Mouse (Mus musculus): ENCODE data around the gene Cfd. TPM values are rescaled to one million over a fixed set of nuclear protein-coding genes. Genes with fewer than 3 reads are reported as not detected.

Gene Cfd
- polyA plus RNA-seq, 2 experiments: 0.29 TPM; not detected in 1

DNA sequence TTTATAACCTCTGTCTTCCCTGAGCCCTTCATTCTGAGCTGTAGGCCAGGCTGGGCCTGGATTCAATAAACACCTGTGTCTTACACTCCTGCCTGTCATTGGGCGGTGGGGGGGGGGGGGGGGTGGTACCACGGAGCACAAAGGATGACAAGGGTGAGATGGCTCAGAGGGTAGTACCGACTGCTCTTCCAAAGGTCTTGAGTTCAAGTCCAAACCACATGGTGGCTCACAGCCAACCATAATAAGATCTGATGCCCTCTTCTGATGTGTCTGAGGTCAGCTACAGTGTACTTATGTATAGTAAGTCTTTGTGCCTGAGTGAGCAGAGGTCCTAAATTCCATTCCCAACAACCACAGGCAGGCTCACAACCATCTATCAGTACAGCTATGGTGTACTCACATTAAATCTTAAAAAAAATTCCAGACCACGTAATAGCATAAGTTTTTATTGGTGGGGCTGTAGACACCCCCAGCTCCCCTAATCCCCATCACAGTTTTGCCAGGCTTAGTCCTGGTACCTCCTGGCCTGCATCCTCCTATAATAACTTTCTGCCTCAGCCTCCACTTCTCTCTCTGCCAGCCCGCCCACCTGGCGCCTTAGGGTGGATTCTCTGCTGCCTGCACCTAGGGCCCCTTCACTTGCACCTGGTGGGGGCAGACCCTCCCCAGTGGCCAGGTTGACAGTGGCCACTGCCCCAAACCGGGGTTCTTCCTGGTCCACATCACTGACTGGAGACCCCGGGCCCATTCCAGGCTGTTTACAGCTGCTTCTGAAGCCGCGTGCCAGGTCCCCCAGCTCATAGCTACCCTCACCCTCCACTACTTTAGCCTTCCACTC lies 26.1 kb upstream of the Cfd start:
- 48% methylated on average over 10 of the region's 10 CpGs for WGBS (ENCODE audit: insufficient replicate concordance)
- Histone ChIP-seq H3K9ac (replicated peaks) (no peak overlapping the region), H3K9me3 (ENCODE audit: control insufficient read depth, low read length) (no peaks in the 10 kb centered on the region), H3K4me1 (replicated peaks; ENCODE audit: control insufficient read depth in 2 of 2, insufficient read depth in 2 of 2, low read length in 1 of 2) (no peaks in the 10 kb centered on the region), H3K27ac (no peak overlapping the region), H3K36me3 (replicated peaks; ENCODE audit: control insufficient read depth, insufficient read depth, low read depth) (peaks cover 45% of the 10 kb centered on the region), H3K4me2 (ENCODE audit: low read depth) (no peak overlapping the region), H3K4me3 (ENCODE audit: insufficient read depth in 1 of 2, low read depth in 2 of 2, low read length in 2 of 2) (no peak overlapping the region), H3K27me3 (ENCODE audit: control insufficient read depth, insufficient read depth, low read length) (no peaks in the 10 kb centered on the region)
- DNase-seq (ENCODE audit: low read depth in 3 of 3, low spot score in 3 of 3): no peak
- peak; percentile 12 for ATAC-seq (ENCODE audit: insufficient read depth)
- TF ChIP-seq CTCF (IDR thresholded peaks at IDR 0.05; ENCODE audit: low read depth): no peak

DNA sequence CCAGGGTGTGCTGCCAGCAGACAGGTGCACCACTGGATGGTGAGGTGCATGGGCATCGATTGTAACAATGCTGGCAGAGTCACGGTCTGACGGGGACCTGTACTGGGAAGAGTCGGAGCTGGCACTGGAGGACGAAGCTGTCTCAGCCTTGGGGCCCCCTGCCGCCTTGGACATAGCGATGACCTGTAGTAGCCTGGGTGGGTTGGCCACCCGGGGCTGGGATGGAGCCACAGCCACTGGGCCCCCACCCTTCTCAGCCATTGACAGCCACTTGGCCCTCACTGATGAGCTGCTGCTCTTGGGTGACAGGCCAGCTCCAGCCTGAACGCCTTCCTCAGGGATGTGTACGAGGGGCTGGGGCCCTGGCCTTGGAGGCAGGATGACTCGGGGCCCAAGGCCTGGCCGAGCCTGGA lies 25.5 kb upstream of the Cfd start:
- H3K27ac ChIP-seq: no peak overlapping the region
- ATAC-seq (ENCODE audit: insufficient read depth): 0 out of 2 replicates have a peak, but pooled peaks have one; percentile 11
- H3K9ac ChIP-seq (replicated peaks): no peak overlapping the region
- H3K4me1 ChIP-seq (replicated peaks; ENCODE audit: control insufficient read depth in 2 of 2, insufficient read depth in 2 of 2, low read length in 1 of 2): no peaks in the 10 kb centered on the region
- H3K27me3 ChIP-seq (ENCODE audit: control insufficient read depth, insufficient read depth, low read length): no peaks in the 10 kb centered on the region
- WGBS (ENCODE audit: insufficient replicate concordance): 65% methylated on average over 12 of the region's 12 CpGs
- no peak overlapping the region for H3K4me2 ChIP-seq (ENCODE audit: low read depth)
- no peak overlapping the region for H3K4me3 ChIP-seq (ENCODE audit: insufficient read depth in 1 of 2, low read depth in 2 of 2, low read length in 2 of 2)
- no peak for DNase-seq (ENCODE audit: low read depth in 3 of 3, low spot score in 3 of 3)
- no peaks in the 10 kb centered on the region for H3K9me3 ChIP-seq (ENCODE audit: control insufficient read depth, low read length)
- H3K36me3 ChIP-seq (replicated peaks; ENCODE audit: control insufficient read depth, insufficient read depth, low read depth): peaks cover 38% of the 10 kb centered on the region
- TF ChIP-seq EP300 (IDR thresholded peaks at IDR 0.05; ENCODE audit: low read depth): no peak
- TF ChIP-seq CTCF (IDR thresholded peaks at IDR 0.05; ENCODE audit: low read depth): no peak

DNA sequence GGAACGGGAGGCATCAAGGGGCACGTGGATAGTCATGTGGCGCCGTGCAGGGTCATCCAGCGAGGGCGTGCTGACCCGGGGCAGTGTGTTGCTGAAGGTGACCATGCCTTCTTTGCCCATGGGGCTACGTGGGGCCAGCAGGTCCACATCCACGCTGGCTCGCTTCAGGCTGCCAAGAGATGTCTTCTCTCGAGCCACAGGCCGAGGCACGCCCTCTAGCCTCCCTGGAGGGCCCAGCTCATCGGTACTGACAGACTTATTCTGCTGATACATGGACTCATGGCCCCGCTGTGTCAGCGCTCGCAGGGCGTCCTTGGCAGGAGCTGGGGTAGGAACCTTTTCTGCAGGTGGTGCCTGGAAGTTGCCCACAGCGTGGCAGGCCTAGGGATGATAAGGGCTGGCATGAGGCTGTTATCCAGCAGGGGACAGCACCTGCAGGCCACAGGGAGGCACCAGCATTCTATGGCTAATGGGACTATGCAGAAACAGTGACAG lies 24.8 kb upstream of the Cfd start:
- H3K9ac ChIP-seq (replicated peaks): no peak overlapping the region
- H3K9me3 ChIP-seq (ENCODE audit: control insufficient read depth, low read length): no peaks in the 10 kb centered on the region
- no peak overlapping the region for H3K4me2 ChIP-seq (ENCODE audit: low read depth)
- H3K4me1 ChIP-seq (replicated peaks; ENCODE audit: control insufficient read depth in 2 of 2, insufficient read depth in 2 of 2, low read length in 1 of 2): no peaks in the 10 kb centered on the region
- TF ChIP-seq CTCF (IDR thresholded peaks at IDR 0.05; ENCODE audit: low read depth) (peak; percentile 73), EP300 (IDR thresholded peaks at IDR 0.05; ENCODE audit: low read depth) (no peak)
- no peaks in the 10 kb centered on the region for H3K27me3 ChIP-seq (ENCODE audit: control insufficient read depth, insufficient read depth, low read length)
- no peak overlapping the region for H3K4me3 ChIP-seq (ENCODE audit: insufficient read depth in 1 of 2, low read depth in 2 of 2, low read length in 2 of 2)
- H3K27ac ChIP-seq: no peak overlapping the region
- WGBS (ENCODE audit: insufficient replicate concordance): 60% methylated on average over 19 of the region's 19 CpGs
- ATAC-seq (ENCODE audit: insufficient read depth): peak; percentile 11; the same call in 1 of the 2 replicates
- DNase-seq (ENCODE audit: low read depth in 3 of 3, low spot score in 3 of 3): no peak
- H3K36me3 ChIP-seq (replicated peaks; ENCODE audit: control insufficient read depth, insufficient read depth, low read depth): peaks cover 32% of the 10 kb centered on the region

DNA sequence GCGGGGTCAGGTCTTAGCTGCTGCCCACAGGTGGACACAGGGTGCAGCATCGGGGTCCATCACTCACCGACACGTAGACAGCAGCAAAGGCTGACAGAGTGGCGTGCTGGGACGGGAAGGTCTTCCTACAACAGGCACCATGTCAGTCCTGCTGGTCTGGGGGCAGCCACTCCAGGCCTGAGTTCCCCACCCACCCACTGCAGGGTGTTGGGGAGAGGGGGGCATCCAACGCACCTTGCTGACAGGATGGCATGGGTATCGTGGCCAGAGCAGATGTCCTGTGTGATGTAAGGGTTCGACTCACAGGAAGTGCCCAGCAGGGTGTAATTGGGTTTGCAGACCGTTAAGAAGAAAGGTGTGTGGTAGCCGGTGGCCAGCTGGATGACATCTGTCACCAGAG lies 24.1 kb upstream of the Cfd start:
- Histone ChIP-seq H3K9ac (replicated peaks) (no peak overlapping the region), H3K9me3 (ENCODE audit: control insufficient read depth, low read length) (no peaks in the 10 kb centered on the region), H3K4me2 (ENCODE audit: low read depth) (no peak overlapping the region), H3K27me3 (ENCODE audit: control insufficient read depth, insufficient read depth, low read length) (no peaks in the 10 kb centered on the region), H3K36me3 (replicated peaks; ENCODE audit: control insufficient read depth, insufficient read depth, low read depth) (peaks cover 24% of the 10 kb centered on the region), H3K4me1 (replicated peaks; ENCODE audit: control insufficient read depth in 2 of 2, insufficient read depth in 2 of 2, low read length in 1 of 2) (no peaks in the 10 kb centered on the region), H3K27ac (no peak overlapping the region), H3K4me3 (ENCODE audit: insufficient read depth in 1 of 2, low read depth in 2 of 2, low read length in 2 of 2) (no peak overlapping the region)
- no peak for DNase-seq (ENCODE audit: low read depth in 3 of 3, low spot score in 3 of 3)
- no peak for ATAC-seq (ENCODE audit: insufficient read depth)
- 77% methylated on average over 11 of the region's 11 CpGs for WGBS (ENCODE audit: insufficient replicate concordance)
- TF ChIP-seq EP300 (IDR thresholded peaks at IDR 0.05; ENCODE audit: low read depth) (no peak), CTCF (IDR thresholded peaks at IDR 0.05; ENCODE audit: low read depth) (no peak)

DNA sequence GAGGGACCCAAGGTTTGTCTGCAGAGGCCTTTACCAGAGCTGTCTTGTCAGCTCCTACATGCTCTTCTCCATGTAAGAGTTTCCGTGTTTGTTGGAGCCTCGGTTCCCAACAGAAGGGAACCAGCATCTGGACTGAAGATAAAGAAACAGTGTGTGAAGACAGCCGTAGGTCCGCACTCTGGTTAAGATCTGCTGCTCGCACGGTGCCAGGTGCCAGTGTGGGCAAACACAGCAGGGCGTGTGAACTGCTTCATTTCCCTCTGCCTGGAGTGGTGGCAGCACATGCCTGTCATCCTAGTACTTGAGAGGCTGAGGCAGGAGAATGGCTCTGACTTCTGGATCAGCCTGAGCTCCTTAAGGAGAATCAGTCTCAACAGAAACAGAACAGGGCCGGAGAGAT lies 18.8 kb upstream of the Cfd start:
- WGBS (ENCODE audit: insufficient replicate concordance): 71% methylated on average over 8 of the region's 8 CpGs
- ATAC-seq (ENCODE audit: insufficient read depth): no peak
- H3K4me2 ChIP-seq (ENCODE audit: low read depth): no peak overlapping the region

More for the DNA sequence above, 18.8 kb upstream of the Cfd start:
- Histone ChIP-seq H3K4me1 (replicated peaks; ENCODE audit: control insufficient read depth in 2 of 2, insufficient read depth in 2 of 2, low read length in 1 of 2) (no peaks in the 10 kb centered on the region; a peak in 1 of 4 replicates), H3K9ac (replicated peaks) (no peak overlapping the region), H3K27ac (no peak overlapping the region), H3K9me3 (ENCODE audit: control insufficient read depth, low read length) (no peaks in the 10 kb centered on the region), H3K27me3 (ENCODE audit: control insufficient read depth, insufficient read depth, low read length) (peaks cover 14% of the 10 kb centered on the region), H3K4me3 (ENCODE audit: insufficient read depth in 1 of 2, low read depth in 2 of 2, low read length in 2 of 2) (no peak overlapping the region), H3K36me3 (replicated peaks; ENCODE audit: control insufficient read depth, insufficient read depth, low read depth) (no peaks in the 10 kb centered on the region)
- no peak for TF ChIP-seq CTCF (IDR thresholded peaks at IDR 0.05; ENCODE audit: low read depth)
- TF ChIP-seq EP300 (IDR thresholded peaks at IDR 0.05; ENCODE audit: low read depth): no peak
- DNase-seq (ENCODE audit: low read depth in 3 of 3, low spot score in 3 of 3): no peak
